Mouse (Mus musculus) frontal cortex, adult 2 months (tissue): Measurements from ENCODE around the gene Ear6. TPM values are rescaled to one million over a fixed set of nuclear protein-coding genes. Genes with fewer than 3 reads are reported as not detected.

Experiments
- DNase-seq, 2 experiments: peaks; one replicate each; pipeline ENCODE4 v3.0.0; 2022; ENCODE audit warnings: low spot score in 1 of 2; ENCODE audit errors: extremely low spot score in 1 of 2
- polyA plus RNA-seq: library from polyadenylated mRNA; depleted of rRNA; stranded (reverse); fragments of >200 nt; gene quantifications from 2 replicates; pipeline ENCODE4 v1.2.3, GENCODE M21; 2012; rRNA removed

The Ear6 gene
- polyA plus RNA-seq, 1 experiment = not detected

GRCm38 (mm10) chr14:51893094-51893794, 39.7 kb downstream of the Ear6 start:
- DNase-seq = no peak

GRCm38 (mm10) chr14:51893809-51894208, 40.3 kb downstream of the Ear6 start:
- DNase-seq = no peak

- no peak for DNase-seq
These were observed 41.6 kb downstream of the Ear6 start for GRCm38 (mm10) chr14:51895071-51895470.

- DNase-seq = no peak
These were observed 42.5 kb downstream of the Ear6 start for GRCm38 (mm10) chr14:51896019-51896418.

- DNase-seq = no peak
These were observed 43.2 kb downstream of the Ear6 start for GRCm38 (mm10) chr14:51896539-51897170.

- DNase-seq = no peak
These were observed 45.9 kb downstream of the Ear6 start for GRCm38 (mm10) chr14:51899351-51899750.

GRCm38 (mm10) chr14:51902806-51903710, 49.6 kb downstream of the Ear6 start:
- peak in 1 of 2 experiments; percentile 84 for DNase-seq

GRCm38 (mm10) chr14:51903782-51904181, 50.3 kb downstream of the Ear6 start:
- no peak for DNase-seq

Other genes with a start within 250 kb of the Ear6 start
- gene Gm17078, start 242.4 kb upstream of the Ear6 start, polyA plus RNA-seq = not detected in 2 replicates
- gene Gm4181, start 218.0 kb upstream of the Ear6 start, polyA plus RNA-seq = not detected in 2 replicates
- gene Gm17079, start 158.2 kb upstream of the Ear6 start, polyA plus RNA-seq = not detected in 2 replicates
- gene Gm5800, start 136.5 kb upstream of the Ear6 start, polyA plus RNA-seq = not detected in 2 replicates
- not detected in 2 replicates for gene Ang4, start 80.1 kb upstream of the Ear6 start, polyA plus RNA-seq
- not detected in 2 replicates for gene AY358078, start 53.7 kb upstream of the Ear6 start, polyA plus RNA-seq
- 49.7 and 53.5 TPM in 2 replicates for gene Mettl17, start 31.1 kb downstream of the Ear6 start, polyA plus RNA-seq
- 19.7 and 20.4 TPM in 2 replicates for gene Slc39a2, start 39.2 kb downstream of the Ear6 start, polyA plus RNA-seq
- gene Ndrg2, start 60.5 kb downstream of the Ear6 start, polyA plus RNA-seq = 712 and 1,011 TPM in 2 replicates
- not detected in 2 replicates for gene Tppp2, start 64.7 kb downstream of the Ear6 start, polyA plus RNA-seq
- gene Rnase13, start 69.1 kb downstream of the Ear6 start, polyA plus RNA-seq = 0.14 and 0.17 TPM in 2 replicates
- gene Arhgef40, start 131.0 kb downstream of the Ear6 start, polyA plus RNA-seq = 39.7 and 44.0 TPM in 2 replicates
- gene Tmem253, start 162.0 kb downstream of the Ear6 start, polyA plus RNA-seq = 0.60 and 0.90 TPM in 2 replicates
- gene Zfp219, start 167.0 kb downstream of the Ear6 start, polyA plus RNA-seq = 73.4 and 77.7 TPM in 2 replicates
- 0.08 and 0.15 TPM in 2 replicates for gene Olfr221, start 188.8 kb downstream of the Ear6 start, polyA plus RNA-seq